Mouse (Mus musculus) kidney, embryonic 14.5 days (tissue): Measurements from ENCODE around the gene Gm17402. TPM values are rescaled to one million over a fixed set of nuclear protein-coding genes. Genes with fewer than 3 reads are reported as not detected.

Experiments
- ATAC-seq: fragments of 200-750 bp; cut with Nextera tagmentation; 2 replicates; pipeline ENCODE4 v1.8.0; 2017; ENCODE audit warnings: moderate number of reproducible peaks, mild to moderate bottlenecking, moderate TSS enrichment, moderate library complexity; ENCODE audit not compliant: low FRiP score, low TSS enrichment
- H3K27ac ChIP-seq: fragments of 300-500 bp; sonication (generic); 2 replicates; pipeline ENCODE4 v1.5.1; 2014; ENCODE audit warnings: low read depth, mild to moderate bottlenecking, low read length, moderate library complexity, mixed read lengths
- H3K27me3 ChIP-seq: fragments of 300-500 bp; sonication (generic); 2 replicates; pipeline ENCODE4 v1.6.1; 2014; ENCODE audit warnings: mild to moderate bottlenecking, low read length; ENCODE audit not compliant: control insufficient read depth, insufficient read depth
- H3K36me3 ChIP-seq: fragments of 300-500 bp; sonication (generic); 2 replicates; pipeline ENCODE4 v1.6.1; 2014; ENCODE audit warnings: low read length, mixed read lengths; ENCODE audit not compliant: control insufficient read depth, insufficient read depth
- H3K4me1 ChIP-seq: fragments of 300-500 bp; sonication (generic); 2 replicates; pipeline ENCODE4 v1.6.1; 2014; ENCODE audit warnings: low read length, mixed read lengths; ENCODE audit not compliant: control insufficient read depth, insufficient read depth
- H3K4me2 ChIP-seq: fragments of 300-500 bp; sonication (generic); replicated peaks from 2 replicates; pipeline ENCODE4 v1.6.1; 2014; ENCODE audit warnings: low read depth, mild to moderate bottlenecking, low read length
- H3K4me3 ChIP-seq: fragments of 300-500 bp; sonication (generic); 2 replicates; pipeline ENCODE4 v1.5.1; 2014; ENCODE audit warnings: mild to moderate bottlenecking, low read length
- H3K9ac ChIP-seq: fragments of 300-500 bp; sonication (generic); 2 replicates; pipeline ENCODE4 v1.6.1; 2014; ENCODE audit warnings: low read depth, mild to moderate bottlenecking, low read length, moderate library complexity
- H3K9me3 ChIP-seq: fragments of 300-500 bp; sonication (generic); 2 replicates; pipeline ENCODE4 v1.6.1; 2016; ENCODE audit warnings: low read length; ENCODE audit not compliant: control insufficient read depth
- WGBS: fragments of 180-500 bp; shearing (Covaris S2); extraction: QIAGEN DNeasy Blood & Tissue Kit; methylation state at CpG from one replicate; pipeline ENCODE4 v1.1.7; 2014; 5-methylcytosine and 5-hydroxymethylcytosine counted together
- polyA plus RNA-seq: library from polyadenylated mRNA; unstranded; fragments of >200 nt; fragmentation: Nextera tagmentation; extraction: Ambion mirVana; gene quantifications from 2 replicates; pipeline ENCODE4 v1.2.1, GENCODE M21; 2014

Gene Gm17402
- polyA plus RNA-seq = not detected in 2 replicates

DNA sequence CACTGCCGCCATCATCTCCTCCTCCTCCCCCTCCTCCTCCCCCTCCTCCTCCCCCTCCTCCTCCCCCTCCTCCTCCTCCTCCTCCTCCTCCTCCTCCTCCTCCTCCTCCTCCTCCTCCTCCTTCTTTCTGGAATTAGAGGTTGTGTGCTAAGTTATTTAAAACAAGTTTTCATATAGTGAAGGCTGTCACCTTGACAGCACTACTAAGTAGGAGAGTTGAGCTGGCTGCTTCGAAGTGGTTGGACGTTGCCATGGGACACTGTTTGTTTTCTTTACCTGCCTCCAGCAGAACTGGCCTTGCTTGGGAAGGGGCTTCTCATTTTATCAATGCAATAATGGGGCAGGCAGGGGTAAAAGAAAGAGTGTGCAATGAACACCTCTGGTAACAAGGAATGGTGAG lies at the start of gene Gm17402:
TSS of gene Gm17402 (minus strand) at position 101 of the 400 bp plus-strand sequence.
- no peak for ATAC-seq
- H3K4me2 ChIP-seq = peak within 1 kb of the TSS; percentile 84
- no peaks in the 10 kb centered on the region for H3K36me3 ChIP-seq
- no peaks in the 10 kb centered on the region for H3K4me1 ChIP-seq
- H3K9me3 ChIP-seq = no peaks in the 10 kb centered on the region
- H3K27me3 ChIP-seq = peaks cover 8% of the 10 kb centered on the region
- H3K9ac ChIP-seq = peak within 1 kb of the TSS; percentile 50; the same call in 1 of the 2 replicates
- H3K27ac ChIP-seq = no peak within 1 kb of the TSS
- H3K4me3 ChIP-seq = peak within 1 kb of the TSS; percentile 49
- WGBS = 26% methylated on average over 3 of the region's 3 CpGs

DNA sequence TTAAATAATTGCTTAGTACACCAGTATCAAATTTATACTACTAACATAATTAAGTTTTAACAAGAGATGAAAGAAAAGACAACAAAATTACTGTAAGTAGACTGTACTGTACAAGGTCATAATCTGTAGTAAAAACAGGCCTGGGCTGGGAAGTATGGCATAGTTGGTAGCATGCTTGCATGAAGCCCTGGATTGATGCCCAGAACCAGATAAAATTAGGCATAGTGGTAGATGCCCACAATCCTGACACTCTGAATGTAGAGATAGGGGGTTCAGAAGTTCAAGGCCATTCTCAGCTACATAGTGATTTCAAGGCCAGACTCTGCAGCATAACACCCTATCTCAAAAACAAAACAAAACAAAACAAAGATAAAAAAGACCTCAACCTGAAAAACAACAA lies 3.3 kb upstream of the Gm17402 start:
- Histone ChIP-seq H3K9me3 (no peaks in the 10 kb centered on the region), H3K4me3 (no peak overlapping the region), H3K4me2 (no peak overlapping the region), H3K27me3 (peaks cover 4% of the 10 kb centered on the region; the same call in 1 of the 2 replicates), H3K4me1 (no peaks in the 10 kb centered on the region), H3K27ac (no peak overlapping the region), H3K9ac (no peak overlapping the region), H3K36me3 (no peaks in the 10 kb centered on the region)
- ATAC-seq = no peak

DNA sequence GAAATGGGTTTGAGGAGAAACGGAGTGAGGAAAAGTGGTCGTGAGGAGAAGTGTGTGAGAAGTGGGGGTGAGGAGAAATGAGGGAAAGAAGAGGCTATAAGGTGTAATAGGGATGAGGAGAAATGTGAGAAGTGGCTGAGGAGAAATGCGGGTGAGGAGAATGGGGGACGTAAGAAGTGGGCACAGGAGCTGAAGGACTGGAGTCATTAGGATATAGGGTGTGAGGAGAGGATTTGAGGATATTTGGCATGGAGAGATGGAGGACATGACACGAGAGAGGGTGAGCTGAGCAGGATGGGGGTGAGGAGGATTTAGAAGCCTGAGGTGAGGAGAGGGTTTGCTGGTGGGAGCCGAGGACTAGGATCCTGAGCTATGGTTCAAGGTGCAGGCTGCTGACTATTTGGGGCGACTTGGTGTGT lies 594 bp downstream of the Gm17402 start:
- Histone ChIP-seq H3K4me3 (peak overlapping the region; percentile 49), H3K27me3 (peaks cover 8% of the 10 kb centered on the region), H3K9me3 (no peaks in the 10 kb centered on the region), H3K36me3 (no peaks in the 10 kb centered on the region), H3K9ac (peak overlapping the region; percentile 50; the same call in 1 of the 2 replicates), H3K4me2 (peak overlapping the region; percentile 84), H3K4me1 (no peaks in the 10 kb centered on the region), H3K27ac (no peak overlapping the region)
- WGBS = 37% methylated on average over 7 of the region's 7 CpGs
- peak; percentile 41 for ATAC-seq

DNA sequence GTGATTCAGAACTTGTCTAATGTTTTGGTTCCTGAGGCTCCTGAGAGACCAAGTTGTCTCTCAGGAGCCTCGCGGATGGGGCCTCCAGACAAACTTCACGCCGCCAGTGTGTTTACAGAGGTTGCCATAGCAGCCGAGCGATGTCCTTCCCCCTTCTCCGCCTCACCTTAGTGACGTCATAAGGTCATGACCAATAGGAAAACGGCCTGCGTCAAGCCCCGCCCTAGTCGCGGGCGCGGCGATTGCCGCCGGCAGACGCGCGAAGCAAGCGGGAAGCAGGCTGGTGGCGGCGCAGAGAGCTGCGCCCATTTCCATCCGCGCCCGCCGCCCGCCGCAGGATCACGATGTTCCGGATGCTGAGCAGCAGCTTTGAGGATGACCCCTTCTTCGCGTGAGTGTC lies 1.1 kb downstream of the Gm17402 start, which contains the start of gene Mlf1:
TSS of gene Mlf1 (plus strand) at position 226 of the 400 bp plus-strand sequence.
- 0% methylated on average over 35 of the region's 35 CpGs for WGBS
- peak within 1 kb of the TSS; percentile 49 for H3K4me3 ChIP-seq
- H3K4me2 ChIP-seq = peak within 1 kb of the TSS; percentile 84
- no peak within 1 kb of the TSS for H3K27ac ChIP-seq
- no peaks in the 10 kb centered on the region for H3K9me3 ChIP-seq
- peak; percentile 99 for ATAC-seq
- H3K9ac ChIP-seq = peak within 1 kb of the TSS; percentile 50; the same call in 1 of the 2 replicates
- H3K36me3 ChIP-seq = no peaks in the 10 kb centered on the region
- peaks cover 8% of the 10 kb centered on the region for H3K27me3 ChIP-seq
- H3K4me1 ChIP-seq = no peaks in the 10 kb centered on the region

DNA sequence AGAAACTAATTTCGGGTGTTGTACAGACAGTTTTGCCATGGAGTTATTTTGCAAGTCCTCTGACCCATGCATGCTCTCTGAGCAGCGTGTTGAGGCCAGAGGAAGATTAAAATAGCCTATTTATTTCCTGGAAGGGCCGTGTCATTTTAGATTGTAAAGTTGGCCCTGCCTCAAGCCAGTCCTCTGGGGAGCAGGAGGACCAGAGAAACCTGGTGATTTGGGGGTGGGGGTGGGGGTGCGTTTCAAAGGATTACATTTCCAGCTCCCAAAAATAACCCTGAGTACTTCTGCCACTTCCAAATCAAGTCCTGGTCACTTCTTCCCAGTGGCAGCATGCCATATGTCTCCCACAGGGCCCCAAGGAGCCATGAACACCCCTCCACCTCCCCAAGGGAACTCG lies 2.2 kb downstream of the Gm17402 start:
- H3K27me3 ChIP-seq = peaks cover 8% of the 10 kb centered on the region
- H3K4me1 ChIP-seq = no peaks in the 10 kb centered on the region
- no peak overlapping the region for H3K4me2 ChIP-seq
- no peak overlapping the region for H3K27ac ChIP-seq
- no peak for ATAC-seq
- H3K9me3 ChIP-seq = no peaks in the 10 kb centered on the region
- H3K36me3 ChIP-seq = no peaks in the 10 kb centered on the region
- H3K4me3 ChIP-seq = no peak overlapping the region
- no peak overlapping the region for H3K9ac ChIP-seq
- WGBS = 51% methylated on average over 5 of the region's 5 CpGs

DNA sequence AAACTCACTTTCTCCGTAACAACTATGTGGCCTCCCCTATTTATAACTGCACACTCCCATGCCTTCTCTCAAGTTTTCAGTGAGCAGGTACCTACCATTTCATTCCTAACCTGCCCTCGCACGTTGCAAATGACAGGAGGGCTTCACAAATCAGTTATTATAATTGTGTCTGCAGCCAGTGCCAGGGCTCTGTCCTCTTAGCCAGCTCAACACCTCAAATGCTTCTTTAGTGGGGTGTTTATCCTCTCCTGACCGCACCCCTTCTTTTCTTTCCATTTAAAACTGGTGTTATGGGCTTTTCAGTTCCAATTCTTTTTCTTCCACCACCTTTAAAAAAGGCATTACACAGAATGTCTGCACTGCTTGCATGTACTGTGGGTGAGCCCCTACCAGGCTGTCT lies 2.8 kb downstream of the Gm17402 start:
- WGBS = 82% methylated on average over 4 of the region's 4 CpGs
- Histone ChIP-seq H3K9ac (no peak overlapping the region), H3K4me3 (no peak overlapping the region), H3K4me2 (no peak overlapping the region), H3K4me1 (no peaks in the 10 kb centered on the region), H3K27me3 (peaks cover 8% of the 10 kb centered on the region), H3K9me3 (no peaks in the 10 kb centered on the region), H3K27ac (no peak overlapping the region), H3K36me3 (no peaks in the 10 kb centered on the region)
- no peak for ATAC-seq

DNA sequence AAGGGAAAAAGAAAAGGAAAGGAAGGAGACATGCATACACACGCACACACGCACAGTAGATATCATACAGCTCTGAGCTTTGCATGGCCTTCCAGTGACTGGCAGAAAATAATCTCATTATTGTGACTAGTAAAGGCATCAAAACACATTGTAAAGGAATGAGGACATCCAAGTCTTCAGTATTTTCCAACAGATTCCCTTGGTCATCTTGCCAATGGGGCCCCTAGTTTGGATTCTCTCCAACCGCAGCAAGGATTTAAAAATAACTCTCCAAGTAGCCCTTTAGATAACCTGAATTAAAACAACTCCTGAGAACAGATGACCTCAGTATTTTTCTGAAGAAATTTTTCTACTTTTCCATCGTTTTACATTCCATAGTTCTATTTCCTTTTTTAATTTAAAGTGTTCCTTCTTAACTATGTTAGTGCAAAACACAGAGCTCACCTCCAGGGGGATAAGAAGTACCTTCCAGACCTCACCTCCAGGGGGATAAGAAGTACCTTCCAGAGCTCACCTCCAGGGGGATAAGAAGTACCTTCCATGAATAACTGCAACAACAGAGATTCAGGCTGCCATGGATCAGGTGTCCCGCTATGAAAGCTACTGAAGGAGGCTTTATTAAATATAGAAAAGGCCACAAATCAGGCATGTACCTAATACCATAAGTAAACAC lies 5.4 kb downstream of the Gm17402 start:
- no peaks in the 10 kb centered on the region for H3K36me3 ChIP-seq
- no peaks in the 10 kb centered on the region for H3K9me3 ChIP-seq
- no peak overlapping the region for H3K9ac ChIP-seq
- 84% methylated on average over 5 of the region's 5 CpGs for WGBS
- H3K27me3 ChIP-seq = peaks cover 8% of the 10 kb centered on the region
- ATAC-seq = no peak
- H3K4me1 ChIP-seq = no peaks in the 10 kb centered on the region
- H3K27ac ChIP-seq = no peak overlapping the region
- no peak overlapping the region for H3K4me3 ChIP-seq
- H3K4me2 ChIP-seq = no peak overlapping the region

DNA sequence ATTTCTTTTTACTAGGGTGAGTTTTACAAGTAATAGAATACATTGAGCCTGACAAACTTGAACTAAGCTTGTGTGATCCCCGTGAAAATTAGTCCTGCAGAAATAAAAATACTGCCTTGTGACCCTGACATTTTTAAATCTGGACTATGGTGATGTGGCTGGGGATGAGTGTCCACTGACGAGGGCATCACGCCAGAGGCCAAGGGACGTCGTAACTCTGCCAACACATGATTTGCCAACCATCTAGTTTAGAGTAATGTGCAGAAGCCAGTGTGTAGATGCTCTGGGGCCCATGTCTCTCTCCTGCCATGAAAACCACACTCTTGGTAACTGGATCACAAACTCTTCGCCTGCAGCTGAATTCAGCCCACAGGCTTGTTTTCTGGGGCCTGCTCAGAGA lies 7.5 kb downstream of the Gm17402 start:
- no peak for ATAC-seq
- Histone ChIP-seq H3K9ac (no peak overlapping the region), H3K4me2 (no peak overlapping the region), H3K27me3 (peaks cover 4% of the 10 kb centered on the region; the same call in 1 of the 2 replicates), H3K9me3 (no peaks in the 10 kb centered on the region), H3K27ac (no peak overlapping the region), H3K4me1 (no peaks in the 10 kb centered on the region), H3K4me3 (no peak overlapping the region), H3K36me3 (no peaks in the 10 kb centered on the region)
- 66% methylated on average over 6 of the region's 6 CpGs for WGBS

DNA sequence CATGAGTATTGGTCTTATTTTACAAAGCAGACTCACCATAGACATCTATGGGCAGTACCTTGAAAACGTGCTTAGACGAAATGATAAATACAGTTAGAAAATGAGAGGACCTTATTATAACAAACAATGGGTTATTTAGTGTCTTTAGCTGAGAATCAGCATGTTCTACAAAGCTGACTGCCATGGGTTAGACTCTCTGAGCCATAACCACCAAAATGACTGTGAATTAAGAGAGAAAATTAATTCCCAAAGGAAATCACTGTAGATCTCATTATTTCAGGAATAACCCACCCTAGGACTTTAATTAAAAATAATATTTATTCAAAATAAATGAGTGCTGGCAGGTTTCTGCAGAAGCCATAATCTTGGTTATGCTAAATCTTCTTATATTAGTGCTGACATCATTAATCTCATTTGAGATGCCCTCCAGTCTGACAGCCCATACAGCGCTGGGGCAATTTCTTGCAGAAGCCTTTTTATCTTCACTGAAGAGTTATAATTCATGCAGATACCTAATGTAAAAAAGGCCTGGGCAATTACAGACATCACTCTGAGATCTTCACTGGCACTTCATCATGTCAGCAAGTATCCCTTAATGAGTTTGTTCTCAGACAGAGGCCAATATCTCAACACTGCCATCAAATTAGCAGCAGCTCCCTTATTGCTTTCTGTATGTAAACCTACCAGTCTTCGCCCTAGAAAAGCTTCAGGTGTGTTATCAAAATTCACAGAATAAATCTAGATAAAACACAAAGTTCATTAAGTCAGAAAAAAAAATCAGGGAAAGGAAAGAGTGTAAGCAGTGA lies 8.7 kb downstream of the Gm17402 start:
- Histone ChIP-seq H3K4me3 (no peak overlapping the region), H3K9ac (no peak overlapping the region), H3K36me3 (no peaks in the 10 kb centered on the region), H3K4me2 (no peak overlapping the region), H3K27ac (no peak overlapping the region), H3K27me3 (no peaks in the 10 kb centered on the region), H3K4me1 (no peaks in the 10 kb centered on the region), H3K9me3 (no peaks in the 10 kb centered on the region)
- no peak for ATAC-seq
- WGBS = 77% methylated on average over 4 of the region's 4 CpGs
